Mouse (Mus musculus): Measurements from ENCODE around the gene Csnk1d. TPM values are rescaled to one million over a fixed set of nuclear protein-coding genes. Genes with fewer than 3 reads are reported as not detected.

The Csnk1d gene
- polyA plus RNA-seq, 1 experiment from 2014 or later, result 67.1 TPM

- no peaks in the 10 kb centered on the region; the same call in 1 of the 2 replicates for H3K36me3 ChIP-seq (ENCODE audit: control insufficient read depth, insufficient read depth, low read length)
- H3K4me2 ChIP-seq (ENCODE audit: low read depth, severe bottlenecking), result no peak overlapping the region
- H3K9ac ChIP-seq (ENCODE audit: low read length), result no peak overlapping the region
- DNase-seq (ENCODE audit: low spot score) (no peak), ATAC-seq (ENCODE audit: insufficient number of reproducible peaks, low FRiP score, low TSS enrichment, low read depth) (no peak)
- H3K9me3 ChIP-seq (ENCODE audit: control insufficient read depth, low read length), result no peaks in the 10 kb centered on the region
- no peak overlapping the region for H3K27ac ChIP-seq (replicated peaks; ENCODE audit: low read depth, low read length)
- H3K4me1 ChIP-seq (ENCODE audit: control insufficient read depth, insufficient read depth, low read length), result peaks cover 20% of the 10 kb centered on the region
- WGBS, result 97% methylated on average over 3 of the region's 3 CpGs
- no peak overlapping the region for H3K4me3 ChIP-seq (ENCODE audit: low read depth, low read length)
- no peaks in the 10 kb centered on the region for H3K27me3 ChIP-seq (ENCODE audit: control insufficient read depth, insufficient read depth, low read length)
These were observed 1.9 kb upstream of the Csnk1d start for GRCm38 (mm10) chr11:120993080-120993479.

- Histone ChIP-seq H3K27ac (replicated peaks; ENCODE audit: low read depth, low read length) (no peak overlapping the region; the same call in 1 of the 2 replicates), H3K9ac (ENCODE audit: low read length) (peak overlapping the region; percentile 100), H3K4me3 (ENCODE audit: low read depth, low read length) (peak overlapping the region; percentile 99), H3K9me3 (ENCODE audit: control insufficient read depth, low read length) (no peaks in the 10 kb centered on the region), H3K4me1 (ENCODE audit: control insufficient read depth, insufficient read depth, low read length) (peaks cover 20% of the 10 kb centered on the region), H3K36me3 (ENCODE audit: control insufficient read depth, insufficient read depth, low read length) (peaks cover 3% of the 10 kb centered on the region; the same call in 1 of the 2 replicates), H3K4me2 (ENCODE audit: low read depth, severe bottlenecking) (peak overlapping the region; percentile 84), H3K27me3 (ENCODE audit: control insufficient read depth, insufficient read depth, low read length) (no peaks in the 10 kb centered on the region)
- WGBS, result 94% methylated on average over 3 of the region's 3 CpGs
- DNase-seq (ENCODE audit: low spot score) (no peak), ATAC-seq (ENCODE audit: insufficient number of reproducible peaks, low FRiP score, low TSS enrichment, low read depth) (no peak)
These were observed 661 bp upstream of the Csnk1d start for GRCm38 (mm10) chr11:120991791-120992190.

- peaks cover 20% of the 10 kb centered on the region for H3K4me1 ChIP-seq (ENCODE audit: control insufficient read depth, insufficient read depth, low read length)
These were observed 876 bp downstream of the Csnk1d start for GRCm38 (mm10) chr11:120990126-120990781.

GRCm38 (mm10) chr11:120989523-120989922 is 1.6 kb downstream of the Csnk1d start:
- H3K36me3 ChIP-seq (ENCODE audit: control insufficient read depth, insufficient read depth, low read length), result peaks cover 8% of the 10 kb centered on the region; the same call in 1 of the 2 replicates
- H3K27me3 ChIP-seq (ENCODE audit: control insufficient read depth, insufficient read depth, low read length), result no peaks in the 10 kb centered on the region
- DNase-seq (ENCODE audit: low spot score), result no peak
- 53% methylated on average over 1 of the region's 1 CpGs for WGBS
- no peak overlapping the region for H3K27ac ChIP-seq (replicated peaks; ENCODE audit: low read depth, low read length)
- H3K9ac ChIP-seq (ENCODE audit: low read length), result peak overlapping the region; percentile 100
- peak overlapping the region; percentile 84 for H3K4me2 ChIP-seq (ENCODE audit: low read depth, severe bottlenecking)
- H3K9me3 ChIP-seq (ENCODE audit: control insufficient read depth, low read length), result no peaks in the 10 kb centered on the region
- peaks cover 20% of the 10 kb centered on the region for H3K4me1 ChIP-seq (ENCODE audit: control insufficient read depth, insufficient read depth, low read length)
- no peak for ATAC-seq (ENCODE audit: insufficient number of reproducible peaks, low FRiP score, low TSS enrichment, low read depth)
- H3K4me3 ChIP-seq (ENCODE audit: low read depth, low read length), result peak overlapping the region; percentile 99

More at GRCm38 (mm10) chr11:120990126-120990781, 876 bp downstream of the Csnk1d start:
- Histone ChIP-seq H3K4me3 (ENCODE audit: low read depth, low read length) (peak overlapping the region; percentile 99), H3K36me3 (ENCODE audit: control insufficient read depth, insufficient read depth, low read length) (peaks cover 8% of the 10 kb centered on the region; the same call in 1 of the 2 replicates), H3K27me3 (ENCODE audit: control insufficient read depth, insufficient read depth, low read length) (no peaks in the 10 kb centered on the region), H3K9ac (ENCODE audit: low read length) (peak overlapping the region; percentile 100), H3K27ac (replicated peaks; ENCODE audit: low read depth, low read length) (peak overlapping the region; percentile 97), H3K4me2 (ENCODE audit: low read depth, severe bottlenecking) (peak overlapping the region; percentile 84), H3K9me3 (ENCODE audit: control insufficient read depth, low read length) (no peaks in the 10 kb centered on the region)
- 4% methylated on average over 20 of the region's 35 CpGs for WGBS
- DNase-seq (ENCODE audit: low spot score) (peak; percentile 54), ATAC-seq (ENCODE audit: insufficient number of reproducible peaks, low FRiP score, low TSS enrichment, low read depth) (peak; percentile 50; the same call in 1 of the 2 replicates)

- 85% methylated on average over 4 of the region's 4 CpGs for whole genome bisulfite sequencing
- peaks cover 20% of the 10 kb centered on the region for H3K4me1 ChIP-seq (ENCODE audit: control insufficient read depth, insufficient read depth, low read length)
- H3K4me2 ChIP-seq (ENCODE audit: low read depth, severe bottlenecking), result no peak overlapping the region
- no peak overlapping the region for H3K4me3 ChIP-seq (ENCODE audit: low read depth, low read length)
- H3K9ac ChIP-seq (ENCODE audit: low read length), result no peak overlapping the region
- H3K36me3 ChIP-seq (ENCODE audit: control insufficient read depth, insufficient read depth, low read length), result peaks cover 14% of the 10 kb centered on the region
- no peaks in the 10 kb centered on the region for H3K9me3 ChIP-seq (ENCODE audit: control insufficient read depth, low read length)
- no peaks in the 10 kb centered on the region for H3K27me3 ChIP-seq (ENCODE audit: control insufficient read depth, insufficient read depth, low read length)
- ATAC-seq (ENCODE audit: insufficient number of reproducible peaks, low FRiP score, low TSS enrichment, low read depth), result no peak
- DNase-seq (ENCODE audit: low spot score), result no peak
- no peak overlapping the region for H3K27ac ChIP-seq (replicated peaks; ENCODE audit: low read depth, low read length)
These were observed 2.7 kb downstream of the Csnk1d start for GRCm38 (mm10) chr11:120988410-120988809.

GRCm38 (mm10) chr11:120987608-120988007 is 3.5 kb downstream of the Csnk1d start:
- H3K4me3 ChIP-seq (ENCODE audit: low read depth, low read length), result no peak overlapping the region
- DNase-seq (ENCODE audit: low spot score), result no peak

GRCm38 (mm10) chr11:120984448-120985330 is 6.4 kb downstream of the Csnk1d start:
- no peak overlapping the region for H3K9ac ChIP-seq (ENCODE audit: low read length)
- peaks cover 13% of the 10 kb centered on the region for H3K4me1 ChIP-seq (ENCODE audit: control insufficient read depth, insufficient read depth, low read length)
- H3K4me2 ChIP-seq (ENCODE audit: low read depth, severe bottlenecking), result no peak overlapping the region
- DNase-seq (ENCODE audit: low spot score) (no peak), ATAC-seq (ENCODE audit: insufficient number of reproducible peaks, low FRiP score, low TSS enrichment, low read depth) (no peak)
- no peaks in the 10 kb centered on the region for H3K27me3 ChIP-seq (ENCODE audit: control insufficient read depth, insufficient read depth, low read length)
- no peaks in the 10 kb centered on the region for H3K9me3 ChIP-seq (ENCODE audit: control insufficient read depth, low read length)
- H3K27ac ChIP-seq (replicated peaks; ENCODE audit: low read depth, low read length), result no peak overlapping the region
- H3K36me3 ChIP-seq (ENCODE audit: control insufficient read depth, insufficient read depth, low read length), result peaks cover 27% of the 10 kb centered on the region
- H3K4me3 ChIP-seq (ENCODE audit: low read depth, low read length), result no peak overlapping the region
- WGBS, result 91% methylated on average over 4 of the region's 4 CpGs

More at GRCm38 (mm10) chr11:120987608-120988007, 3.5 kb downstream of the Csnk1d start:
- Histone ChIP-seq H3K36me3 (ENCODE audit: control insufficient read depth, insufficient read depth, low read length) (peaks cover 18% of the 10 kb centered on the region), H3K4me2 (ENCODE audit: low read depth, severe bottlenecking) (no peak overlapping the region), H3K9ac (ENCODE audit: low read length) (no peak overlapping the region), H3K4me1 (ENCODE audit: control insufficient read depth, insufficient read depth, low read length) (peaks cover 20% of the 10 kb centered on the region), H3K27me3 (ENCODE audit: control insufficient read depth, insufficient read depth, low read length) (no peaks in the 10 kb centered on the region), H3K9me3 (ENCODE audit: control insufficient read depth, low read length) (no peaks in the 10 kb centered on the region), H3K27ac (replicated peaks; ENCODE audit: low read depth, low read length) (no peak overlapping the region)
- no peak for ATAC-seq (ENCODE audit: insufficient number of reproducible peaks, low FRiP score, low TSS enrichment, low read depth)
- WGBS, result 93% methylated on average over 3 of the region's 3 CpGs

GRCm38 (mm10) chr11:120982459-120982858 is 8.7 kb downstream of the Csnk1d start:
- no peak overlapping the region for H3K4me3 ChIP-seq (ENCODE audit: low read depth, low read length)
- H3K36me3 ChIP-seq (ENCODE audit: control insufficient read depth, insufficient read depth, low read length), result peaks cover 27% of the 10 kb centered on the region
- H3K9ac ChIP-seq (ENCODE audit: low read length), result no peak overlapping the region
- no peak for DNase-seq (ENCODE audit: low spot score)
- no peak overlapping the region for H3K27ac ChIP-seq (replicated peaks; ENCODE audit: low read depth, low read length)
- no peak for ATAC-seq (ENCODE audit: insufficient number of reproducible peaks, low FRiP score, low TSS enrichment, low read depth)
- H3K4me2 ChIP-seq (ENCODE audit: low read depth, severe bottlenecking), result no peak overlapping the region
- H3K27me3 ChIP-seq (ENCODE audit: control insufficient read depth, insufficient read depth, low read length), result no peaks in the 10 kb centered on the region
- H3K9me3 ChIP-seq (ENCODE audit: control insufficient read depth, low read length), result no peaks in the 10 kb centered on the region
- H3K4me1 ChIP-seq (ENCODE audit: control insufficient read depth, insufficient read depth, low read length), result no peaks in the 10 kb centered on the region
